Mouse (Mus musculus) cerebellum, adult 18-20 months (tissue): ENCODE measurements around the gene Fam216a.
"Not testable (repeated sequence)": the region's sequence is repeated elsewhere in the genome, so short reads cannot be mapped to it uniquely, and the experiment has no call there.

ENCODE experiments used
- DNase-seq, 2 experiments: peaks; one replicate each; pipeline ENCODE4 v3.0.0; 2021

The Fam216a gene

DNA sequence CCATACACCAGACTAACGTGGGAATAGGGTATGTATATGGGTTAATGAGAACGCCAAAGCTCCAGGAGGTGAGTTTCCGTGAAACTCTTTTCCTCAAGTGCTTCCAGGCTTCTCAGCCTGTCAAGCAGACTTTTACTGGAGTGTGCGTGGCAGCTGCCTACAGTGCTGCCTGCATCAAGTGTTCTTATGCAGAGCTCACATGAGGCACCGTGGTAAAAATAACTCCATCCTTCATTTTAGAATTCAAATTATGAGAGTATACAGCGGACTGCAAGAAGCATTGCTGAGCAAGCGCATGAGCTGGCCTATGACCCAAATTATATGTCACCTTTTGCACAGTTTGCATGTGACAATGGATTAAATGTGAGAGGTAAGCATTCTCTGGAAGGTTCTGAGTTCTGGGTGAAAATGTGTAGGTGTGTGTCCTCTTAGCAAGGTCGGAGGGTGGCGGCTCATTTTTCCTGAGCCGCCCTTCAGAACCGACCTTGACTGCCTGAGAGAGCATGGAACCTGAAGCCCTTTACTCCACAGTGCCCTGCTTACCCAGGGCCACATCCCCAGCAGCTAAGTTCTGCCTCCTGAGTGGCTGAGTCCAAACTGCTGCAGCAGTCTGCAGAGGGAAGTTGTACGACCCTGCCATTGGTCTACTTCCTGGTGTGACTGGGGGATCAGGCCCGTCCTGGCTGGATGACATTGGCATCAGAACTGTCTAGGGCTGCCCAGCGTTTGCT lies 52.5 kb downstream of the Fam216a start:
- no peak for DNase-seq

DNA sequence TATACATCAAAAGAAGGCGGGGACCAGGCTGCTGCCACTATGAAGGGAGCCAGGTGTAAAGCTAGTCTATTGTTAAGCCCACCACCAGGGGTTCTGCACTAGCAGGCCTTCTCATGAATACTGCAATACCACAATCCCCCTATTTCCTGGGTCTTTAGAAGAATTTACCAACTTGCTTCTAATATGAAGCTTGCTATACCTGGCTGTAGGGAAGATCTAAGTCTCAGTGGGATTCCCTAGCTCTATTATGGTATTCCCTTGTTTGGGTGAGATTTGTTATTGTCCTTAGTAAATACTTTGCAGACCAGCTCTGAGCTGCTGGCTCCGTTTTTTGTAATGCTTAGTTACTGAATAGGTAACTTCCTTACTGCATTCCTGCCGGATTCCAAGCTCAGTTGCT lies 53.2 kb downstream of the Fam216a start:
- DNase-seq, result not testable (repeated sequence)

DNA sequence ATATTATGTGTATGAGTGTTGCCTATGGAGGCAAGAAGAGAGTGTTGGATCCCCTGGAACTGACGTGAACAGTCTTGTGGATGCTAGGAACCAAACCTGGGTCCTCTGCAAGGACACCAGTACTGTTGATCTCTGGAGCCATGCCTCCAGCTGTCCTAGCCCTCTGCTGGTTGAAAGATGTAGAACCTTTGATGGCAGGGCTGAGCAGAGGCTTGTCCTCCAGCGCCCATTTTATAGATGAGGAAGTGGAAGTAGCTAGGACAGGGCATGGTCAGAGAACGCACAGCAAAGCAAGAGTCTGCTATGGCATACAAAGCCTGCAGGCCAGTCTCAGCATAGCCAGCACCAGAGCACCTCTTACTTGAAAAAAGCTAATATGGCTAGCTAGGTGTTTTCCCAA lies 54.1 kb downstream of the Fam216a start:
- peak in 1 of 2 experiments; percentile 34 for DNase-seq

DNA sequence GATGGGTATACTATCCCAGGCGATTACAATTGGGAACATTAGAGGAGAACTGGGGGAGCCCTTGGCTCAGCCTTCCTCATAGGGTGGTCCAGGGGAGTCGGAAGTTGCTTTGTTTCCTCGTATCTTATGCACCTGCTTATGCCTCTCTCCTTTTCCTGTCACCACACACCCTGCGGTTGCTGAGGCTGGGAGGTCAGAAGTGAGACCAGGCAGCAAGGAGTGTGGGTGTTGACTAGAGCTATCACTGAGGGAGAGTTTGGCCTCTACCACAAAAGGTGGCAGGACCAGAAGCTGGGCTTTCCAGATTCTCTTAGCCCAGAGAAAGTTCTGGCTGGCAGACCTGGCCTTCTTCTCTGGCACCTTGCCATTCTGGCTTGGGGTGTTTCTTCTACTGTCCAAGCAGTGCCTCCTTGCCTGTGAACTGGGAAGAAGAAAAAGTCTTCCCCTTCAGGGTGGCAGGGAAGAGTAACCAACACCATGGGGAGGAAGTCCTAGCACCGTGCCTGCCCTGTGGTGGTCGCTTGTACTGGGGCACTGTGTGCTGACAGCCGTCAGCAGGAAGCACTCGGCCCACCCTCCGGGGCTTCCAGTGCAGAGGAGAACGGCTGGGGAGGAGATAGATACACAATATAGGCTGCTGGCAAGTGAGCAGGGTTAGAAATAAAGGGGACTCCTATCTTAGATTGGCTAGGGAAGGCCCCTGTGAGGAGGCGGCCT lies 54.7 kb downstream of the Fam216a start:
- DNase-seq, result peak; percentile 62

DNA sequence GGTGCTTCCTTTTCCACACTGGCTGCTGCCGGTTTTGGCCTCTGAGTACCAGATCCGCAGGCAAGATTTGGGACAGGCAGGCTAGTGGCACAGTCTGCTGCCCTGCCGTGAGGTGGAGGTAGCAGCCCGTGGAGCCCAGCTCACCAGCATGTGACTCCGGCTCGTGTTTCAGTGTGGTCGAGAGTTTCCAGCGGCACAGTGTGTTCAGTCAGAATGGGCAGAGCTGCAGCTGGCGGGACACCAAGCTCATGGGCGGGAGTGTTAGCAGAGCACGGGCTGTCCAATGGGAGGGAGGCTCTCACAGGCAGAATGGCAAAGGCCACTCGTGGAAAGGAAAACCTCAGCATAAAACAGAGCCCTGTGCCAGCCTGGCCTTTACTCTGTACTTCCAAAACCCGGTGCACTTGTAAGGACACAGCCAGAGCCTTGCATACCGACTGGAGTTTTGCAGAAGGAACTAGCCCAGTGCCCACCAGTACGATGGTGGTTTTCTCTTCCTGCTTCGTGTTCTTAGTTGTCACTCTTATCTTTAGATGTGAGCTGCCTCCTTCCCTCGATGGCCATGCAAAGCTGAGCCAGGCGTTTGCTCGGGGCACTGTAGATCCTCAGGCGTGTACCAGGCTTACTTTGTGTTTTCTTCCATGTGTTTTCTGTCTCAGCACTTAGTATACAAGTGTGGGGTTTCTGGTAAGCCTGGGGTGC lies 57.0 kb downstream of the Fam216a start:
- DNase-seq, result peak; percentile 94 to 97
